Mouse (Mus musculus): Measurements from ENCODE around the gene Alas2. TPM values are rescaled to one million over a fixed set of nuclear protein-coding genes. Genes with fewer than 3 reads are reported as not detected.

The Alas2 gene
- polyA plus RNA-seq, 1 experiment from 2014 or later = 98.4 TPM

GRCm38 (mm10) chrX:150549639-150550038 lies 2.5 kb downstream of the Alas2 start:
- no peak for ATAC-seq (ENCODE audit: low read depth)
- WGBS = 91% methylated on average over 3 of the region's 3 CpGs
- no peaks in the 10 kb centered on the region for H3K9me3 ChIP-seq (ENCODE audit: control insufficient read depth, low read length)

GRCm38 (mm10) chrX:150551986-150552385 lies 4.8 kb downstream of the Alas2 start:
- H3K9me3 ChIP-seq (ENCODE audit: control insufficient read depth, low read length) = no peaks in the 10 kb centered on the region
- 92% methylated on average over 2 of the region's 2 CpGs for WGBS
- no peak for ATAC-seq (ENCODE audit: low read depth)

More at GRCm38 (mm10) chrX:150549639-150550038, 2.5 kb downstream of the Alas2 start:
- H3K9ac ChIP-seq (ENCODE audit: low read depth, low read length) = no peak overlapping the region
- H3K4me1 ChIP-seq (ENCODE audit: control insufficient read depth, insufficient read depth, low read length) = no peaks in the 10 kb centered on the region
- no peak for DNase-seq (ENCODE audit: low spot score)
- H3K27ac ChIP-seq (replicated peaks; ENCODE audit: low read depth, low read length) = no peak overlapping the region
- H3K4me3 ChIP-seq (ENCODE audit: low read depth, low read length) = no peak overlapping the region
- H3K4me2 ChIP-seq (ENCODE audit: low read depth, low read length) = no peak overlapping the region
- 0 out of 2 replicates have a peak, but pooled peaks cover 13% of the 10 kb centered on the region for H3K36me3 ChIP-seq (ENCODE audit: control insufficient read depth, insufficient read depth, low read length)
- H3K27me3 ChIP-seq (replicated peaks; ENCODE audit: control insufficient read depth, insufficient read depth, low read length) = peaks cover 10% of the 10 kb centered on the region; the same call in 1 of the 2 replicates

GRCm38 (mm10) chrX:150554032-150554431 lies 6.9 kb downstream of the Alas2 start:
- H3K27me3 ChIP-seq (replicated peaks; ENCODE audit: control insufficient read depth, insufficient read depth, low read length) = peaks cover 10% of the 10 kb centered on the region; the same call in 1 of the 2 replicates
- H3K9me3 ChIP-seq (ENCODE audit: control insufficient read depth, low read length) = no peaks in the 10 kb centered on the region
- DNase-seq (ENCODE audit: low spot score) (no peak), ATAC-seq (ENCODE audit: low read depth) (no peak)
- no peak overlapping the region for H3K4me2 ChIP-seq (ENCODE audit: low read depth, low read length)
- H3K27ac ChIP-seq (replicated peaks; ENCODE audit: low read depth, low read length) = no peak overlapping the region
- 0 out of 2 replicates have a peak, but pooled peaks cover 13% of the 10 kb centered on the region for H3K36me3 ChIP-seq (ENCODE audit: control insufficient read depth, insufficient read depth, low read length)
- no peak overlapping the region for H3K4me3 ChIP-seq (ENCODE audit: low read depth, low read length)
- WGBS = 81% methylated on average over 3 of the region's 3 CpGs
- no peak overlapping the region for H3K9ac ChIP-seq (ENCODE audit: low read depth, low read length)
- H3K4me1 ChIP-seq (ENCODE audit: control insufficient read depth, insufficient read depth, low read length) = no peaks in the 10 kb centered on the region

More at GRCm38 (mm10) chrX:150551986-150552385, 4.8 kb downstream of the Alas2 start:
- H3K4me1 ChIP-seq (ENCODE audit: control insufficient read depth, insufficient read depth, low read length) = no peaks in the 10 kb centered on the region
- no peak overlapping the region for H3K9ac ChIP-seq (ENCODE audit: low read depth, low read length)
- no peak for DNase-seq (ENCODE audit: low spot score)
- no peak overlapping the region for H3K27ac ChIP-seq (replicated peaks; ENCODE audit: low read depth, low read length)
- H3K27me3 ChIP-seq (replicated peaks; ENCODE audit: control insufficient read depth, insufficient read depth, low read length) = peaks cover 10% of the 10 kb centered on the region; the same call in 1 of the 2 replicates
- no peak overlapping the region for H3K4me3 ChIP-seq (ENCODE audit: low read depth, low read length)
- 0 out of 2 replicates have a peak, but pooled peaks cover 13% of the 10 kb centered on the region for H3K36me3 ChIP-seq (ENCODE audit: control insufficient read depth, insufficient read depth, low read length)
- H3K4me2 ChIP-seq (ENCODE audit: low read depth, low read length) = no peak overlapping the region

GRCm38 (mm10) chrX:150564644-150565357 lies 17.6 kb downstream of the Alas2 start:
- 86% methylated on average over 12 of the region's 12 CpGs for WGBS
- no peak overlapping the region for H3K27ac ChIP-seq (replicated peaks; ENCODE audit: low read depth, low read length)
- no peak for ATAC-seq (ENCODE audit: low read depth)
- DNase-seq (ENCODE audit: low spot score) = no peak
- no peak overlapping the region for H3K4me3 ChIP-seq (ENCODE audit: low read depth, low read length)
- H3K9ac ChIP-seq (ENCODE audit: low read depth, low read length) = no peak overlapping the region
- no peaks in the 10 kb centered on the region for H3K4me1 ChIP-seq (ENCODE audit: control insufficient read depth, insufficient read depth, low read length)
- no peaks in the 10 kb centered on the region for H3K9me3 ChIP-seq (ENCODE audit: control insufficient read depth, low read length)
- peaks cover 7% of the 10 kb centered on the region; the same call in 1 of the 2 replicates for H3K27me3 ChIP-seq (replicated peaks; ENCODE audit: control insufficient read depth, insufficient read depth, low read length)
- no peaks in the 10 kb centered on the region for H3K36me3 ChIP-seq (ENCODE audit: control insufficient read depth, insufficient read depth, low read length)
- H3K4me2 ChIP-seq (ENCODE audit: low read depth, low read length) = no peak overlapping the region

GRCm38 (mm10) chrX:150581921-150582320 lies 34.7 kb downstream of the Alas2 start:
- H3K27me3 ChIP-seq (replicated peaks; ENCODE audit: control insufficient read depth, insufficient read depth, low read length) = no peaks in the 10 kb centered on the region; the same call in 1 of the 2 replicates

GRCm38 (mm10) chrX:150585116-150585515 lies 37.9 kb downstream of the Alas2 start:
- no peak overlapping the region for H3K27ac ChIP-seq (replicated peaks; ENCODE audit: low read depth, low read length)
- H3K4me3 ChIP-seq (ENCODE audit: low read depth, low read length) = no peak overlapping the region
- peaks cover 47% of the 10 kb centered on the region for H3K36me3 ChIP-seq (ENCODE audit: control insufficient read depth, insufficient read depth, low read length)
- 94% methylated on average over 8 of the region's 8 CpGs for WGBS
- H3K27me3 ChIP-seq (replicated peaks; ENCODE audit: control insufficient read depth, insufficient read depth, low read length) = peaks cover 3% of the 10 kb centered on the region; the same call in 1 of the 2 replicates
- H3K9ac ChIP-seq (ENCODE audit: low read depth, low read length) = no peak overlapping the region
- DNase-seq (ENCODE audit: low spot score) (no peak), ATAC-seq (ENCODE audit: low read depth) (no peak)
- H3K4me2 ChIP-seq (ENCODE audit: low read depth, low read length) = no peak overlapping the region
- H3K4me1 ChIP-seq (ENCODE audit: control insufficient read depth, insufficient read depth, low read length) = no peaks in the 10 kb centered on the region
- H3K9me3 ChIP-seq (ENCODE audit: control insufficient read depth, low read length) = no peaks in the 10 kb centered on the region

More at GRCm38 (mm10) chrX:150581921-150582320, 34.7 kb downstream of the Alas2 start:
- H3K4me2 ChIP-seq (ENCODE audit: low read depth, low read length) = no peak overlapping the region
- ATAC-seq (ENCODE audit: low read depth) (no peak), DNase-seq (ENCODE audit: low spot score) (no peak)
- H3K9ac ChIP-seq (ENCODE audit: low read depth, low read length) = no peak overlapping the region
- no peak overlapping the region for H3K4me3 ChIP-seq (ENCODE audit: low read depth, low read length)
- H3K9me3 ChIP-seq (ENCODE audit: control insufficient read depth, low read length) = no peaks in the 10 kb centered on the region
- no peak overlapping the region for H3K27ac ChIP-seq (replicated peaks; ENCODE audit: low read depth, low read length)
- H3K36me3 ChIP-seq (ENCODE audit: control insufficient read depth, insufficient read depth, low read length) = peaks cover 48% of the 10 kb centered on the region
- no peaks in the 10 kb centered on the region for H3K4me1 ChIP-seq (ENCODE audit: control insufficient read depth, insufficient read depth, low read length)

- H3K9me3 ChIP-seq (ENCODE audit: control insufficient read depth, low read length) = no peaks in the 10 kb centered on the region
- peak within 1 kb of the TSS; percentile 54 for H3K4me2 ChIP-seq (ENCODE audit: low read depth, low read length)
- WGBS = 20% methylated on average over 30 of the region's 35 CpGs
- peak within 1 kb of the TSS; percentile 70 for H3K9ac ChIP-seq (ENCODE audit: low read depth, low read length)
- H3K4me1 ChIP-seq (ENCODE audit: control insufficient read depth, insufficient read depth, low read length) = no peaks in the 10 kb centered on the region
- H3K27me3 ChIP-seq (replicated peaks; ENCODE audit: control insufficient read depth, insufficient read depth, low read length) = peaks cover 3% of the 10 kb centered on the region; the same call in 1 of the 2 replicates
- DNase-seq (ENCODE audit: low spot score) (peak; percentile 92), ATAC-seq (ENCODE audit: low read depth) (peak; percentile 97)
- H3K36me3 ChIP-seq (ENCODE audit: control insufficient read depth, insufficient read depth, low read length) = peaks cover 26% of the 10 kb centered on the region; the same call in 1 of the 2 replicates
- H3K27ac ChIP-seq (replicated peaks; ENCODE audit: low read depth, low read length) = peak within 1 kb of the TSS; percentile 88
- peak within 1 kb of the TSS; percentile 52 for H3K4me3 ChIP-seq (ENCODE audit: low read depth, low read length)
Measured at GRCm38 (mm10) chrX:150588023-150588764, 41.0 kb downstream of the Alas2 start, which contains the start of gene Pfkfb1. TSS of gene Pfkfb1 (plus strand) at chrX:150588229.

GRCm38 (mm10) chrX:150589696-150590095 lies 42.5 kb downstream of the Alas2 start, which contains the start of gene Apex2:
TSS of gene Apex2 (minus strand) at chrX:150589868.
- peaks cover 14% of the 10 kb centered on the region; the same call in 1 of the 2 replicates for H3K36me3 ChIP-seq (ENCODE audit: control insufficient read depth, insufficient read depth, low read length)
- ATAC-seq (ENCODE audit: low read depth) (no peak), DNase-seq (ENCODE audit: low spot score) (no peak)
- no peaks in the 10 kb centered on the region for H3K4me1 ChIP-seq (ENCODE audit: control insufficient read depth, insufficient read depth, low read length)
- peaks cover 3% of the 10 kb centered on the region; the same call in 1 of the 2 replicates for H3K27me3 ChIP-seq (replicated peaks; ENCODE audit: control insufficient read depth, insufficient read depth, low read length)
- no peak within 1 kb of the TSS for H3K9ac ChIP-seq (ENCODE audit: low read depth, low read length)
- H3K9me3 ChIP-seq (ENCODE audit: control insufficient read depth, low read length) = no peaks in the 10 kb centered on the region
- H3K4me3 ChIP-seq (ENCODE audit: low read depth, low read length) = peak within 1 kb of the TSS; percentile 52
- peak within 1 kb of the TSS; percentile 54 for H3K4me2 ChIP-seq (ENCODE audit: low read depth, low read length)
- 63% methylated on average over 5 of the region's 5 CpGs for WGBS
- no peak within 1 kb of the TSS for H3K27ac ChIP-seq (replicated peaks; ENCODE audit: low read depth, low read length)

Data from embryonic facial prominence, embryonic 14.5 days (tissue).